Mouse (Mus musculus) right cerebral cortex, postnatal 4 days (tissue): ENCODE results near the gene Vmn1r239-ps.
"Not testable (repeated sequence)": the region's sequence is repeated elsewhere in the genome, so short reads cannot be mapped to it uniquely, and the experiment has no call there.

Experiments
- DNase-seq: peaks from one replicate; pipeline ENCODE4 v3.0.0-alpha.2; 2022

The Vmn1r239-ps gene

GRCm38 (mm10) chrX:147453610-147454009 is at the start of gene Vmn1r239-ps:
Gene Vmn1r239-ps, minus strand, starts transcription at chrX:147453710.
- not testable (repeated sequence) for DNase-seq

DNA sequence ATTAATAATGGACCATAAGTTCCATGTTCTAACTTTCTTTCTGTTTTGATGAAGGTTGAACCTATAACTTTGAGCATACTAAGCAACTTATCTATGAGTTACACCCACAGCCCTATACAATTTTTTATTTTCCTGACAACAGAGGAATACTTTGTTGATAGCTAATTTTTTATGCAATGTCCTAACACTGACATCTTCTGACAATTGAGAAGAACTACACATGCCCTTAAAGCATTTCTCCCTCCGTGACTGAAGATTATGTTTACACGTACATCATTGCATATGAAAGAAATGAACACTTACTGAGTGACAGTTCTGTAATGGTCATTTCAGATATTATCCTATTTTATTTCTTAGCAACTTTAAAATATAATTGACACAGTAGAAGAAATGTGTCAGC is 36.0 kb upstream of the Vmn1r239-ps start:
- DNase-seq: no peak

DNA sequence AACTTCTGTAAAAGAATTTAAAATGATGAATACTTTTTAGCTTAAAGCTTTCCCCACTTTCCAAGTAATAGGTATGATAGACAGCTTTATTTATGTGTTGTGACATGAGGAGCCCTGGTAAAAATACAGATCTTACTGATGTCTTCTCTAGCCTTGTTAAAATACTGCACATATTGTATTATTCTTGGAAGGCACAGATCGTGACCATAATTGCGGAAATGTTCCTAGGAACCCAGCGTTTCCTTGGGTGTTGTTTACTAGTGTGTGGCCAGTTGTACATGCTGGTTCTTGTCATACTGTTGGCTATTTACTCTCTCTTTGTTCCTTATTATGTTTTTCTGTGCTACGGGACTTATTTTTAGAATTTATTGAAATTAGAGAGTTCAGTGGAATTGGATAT is 10.1 kb downstream of the Vmn1r239-ps start:
- no peak for DNase-seq

DNA sequence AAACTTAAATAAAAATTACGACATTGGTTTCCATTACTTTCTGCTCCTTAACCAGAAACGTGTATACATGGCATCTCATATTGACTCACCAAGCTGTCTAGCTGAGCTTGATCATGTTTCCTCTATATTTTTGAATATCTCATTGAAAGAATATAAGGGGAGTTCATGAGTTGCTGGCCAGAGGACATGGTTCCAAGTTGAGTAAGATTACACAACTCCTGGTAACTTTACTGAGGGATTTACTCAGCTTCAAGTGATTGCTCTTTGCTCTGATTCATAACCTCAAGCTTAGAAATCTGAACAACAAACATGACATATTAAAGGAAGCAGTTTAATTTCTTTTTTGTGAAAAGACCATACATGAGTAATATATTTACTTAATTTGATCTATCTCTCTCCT is 18.1 kb downstream of the Vmn1r239-ps start:
- no peak for DNase-seq

- DNase-seq: no peak
Observed at GRCm38 (mm10) chrX:147429753-147430152, 23.8 kb downstream of the Vmn1r239-ps start.

- DNase-seq: no peak
Observed at GRCm38 (mm10) chrX:147429129-147429528, 24.4 kb downstream of the Vmn1r239-ps start, which contains the start of gene Il13ra2. Gene Il13ra2, minus strand, starts transcription at chrX:147429192.
